Mouse (Mus musculus): ENCODE measurements around the gene Exoc4. TPM values are rescaled to one million over a fixed set of nuclear protein-coding genes. Genes with fewer than 3 reads are reported as not detected.

Gene Exoc4
- total and polyA plus RNA-seq, 3 experiments: 10.5 to 86.2 (median 80.5) TPM

- no peak for TF ChIP-seq TAL1 (conservative IDR thresholded peaks at IDR 0.05; ENCODE audit: low read depth, low read length)
- TF ChIP-seq POLR2AphosphoS5 (IDR thresholded peaks at IDR 0.05; ENCODE audit: insufficient replicate concordance, low read depth, low read length): no peak
- TF ChIP-seq GATA2 (IDR thresholded peaks at IDR 0.05; ENCODE audit: borderline replicate concordance, low read depth, low read length): no peak
- no peak for TF ChIP-seq CTCF (IDR thresholded peaks at IDR 0.05; ENCODE audit: low read depth, low read length)
- DNase-seq (ENCODE audit: low spot score) (no peak), ATAC-seq (ENCODE audit: extremely low read depth, insufficient number of reproducible peaks, low FRiP score, poor library complexity, severe bottlenecking) (no peak)
- Histone ChIP-seq H3K4me3 (ENCODE audit: low read depth, low read length) (no peak overlapping the region), H3K4me1 (ENCODE audit: insufficient read depth, low read depth, low read length) (no peaks in the 10 kb centered on the region), H3K27me3 (ENCODE audit: insufficient read depth, low read length) (no peaks in the 10 kb centered on the region), H3K36me3 (replicated peaks) (peaks cover 31% of the 10 kb centered on the region), H3K9me3 (replicated peaks) (no peaks in the 10 kb centered on the region)
Measured at GRCm38 (mm10) chr6:33761557-33761956, 512.7 kb downstream of the Exoc4 start.

- Histone ChIP-seq H3K36me3 (replicated peaks) (peaks cover 27% of the 10 kb centered on the region), H3K4me1 (ENCODE audit: insufficient read depth, low read depth, low read length) (no peaks in the 10 kb centered on the region), H3K27me3 (ENCODE audit: insufficient read depth, low read length) (no peaks in the 10 kb centered on the region), H3K9me3 (replicated peaks) (no peaks in the 10 kb centered on the region), H3K4me3 (ENCODE audit: low read depth, low read length) (no peak overlapping the region)
- ATAC-seq (ENCODE audit: extremely low read depth, insufficient number of reproducible peaks, low FRiP score, poor library complexity, severe bottlenecking): no peak
- DNase-seq (ENCODE audit: low spot score): no peak
- TF ChIP-seq GATA2 (IDR thresholded peaks at IDR 0.05; ENCODE audit: borderline replicate concordance, low read depth, low read length) (no peak), TAL1 (conservative IDR thresholded peaks at IDR 0.05; ENCODE audit: low read depth, low read length) (no peak), CTCF (IDR thresholded peaks at IDR 0.05; ENCODE audit: low read depth, low read length) (no peak), POLR2AphosphoS5 (IDR thresholded peaks at IDR 0.05; ENCODE audit: insufficient replicate concordance, low read depth, low read length) (no peak), GATA1 (IDR thresholded peaks at IDR 0.05; ENCODE audit: borderline replicate concordance, low read length) (no peak)
Measured at GRCm38 (mm10) chr6:33763245-33763644, 514.4 kb downstream of the Exoc4 start.

- peaks cover 26% of the 10 kb centered on the region for H3K36me3 ChIP-seq (replicated peaks)
- DNase-seq (ENCODE audit: low spot score) (no peak), ATAC-seq (ENCODE audit: extremely low read depth, insufficient number of reproducible peaks, low FRiP score, poor library complexity, severe bottlenecking) (no peak)
- no peaks in the 10 kb centered on the region for H3K4me1 ChIP-seq (ENCODE audit: insufficient read depth, low read depth, low read length)
- no peak overlapping the region for H3K4me3 ChIP-seq (ENCODE audit: low read depth, low read length)
- no peaks in the 10 kb centered on the region for H3K9me3 ChIP-seq (replicated peaks)
- no peaks in the 10 kb centered on the region for H3K27me3 ChIP-seq (ENCODE audit: insufficient read depth, low read length)
- TF ChIP-seq GATA2 (IDR thresholded peaks at IDR 0.05; ENCODE audit: borderline replicate concordance, low read depth, low read length) (no peak), TAL1 (conservative IDR thresholded peaks at IDR 0.05; ENCODE audit: low read depth, low read length) (no peak), CTCF (IDR thresholded peaks at IDR 0.05; ENCODE audit: low read depth, low read length) (no peak), POLR2AphosphoS5 (IDR thresholded peaks at IDR 0.05; ENCODE audit: insufficient replicate concordance, low read depth, low read length) (no peak), GATA1 (IDR thresholded peaks at IDR 0.05; ENCODE audit: borderline replicate concordance, low read length) (no peak)
Measured at GRCm38 (mm10) chr6:33763970-33764369, 515.1 kb downstream of the Exoc4 start.

GRCm38 (mm10) chr6:33769251-33769650 lies 520.4 kb downstream of the Exoc4 start:
- Histone ChIP-seq H3K4me3 (ENCODE audit: low read depth, low read length) (no peak overlapping the region), H3K36me3 (replicated peaks) (no peaks in the 10 kb centered on the region), H3K9me3 (replicated peaks) (no peaks in the 10 kb centered on the region), H3K4me1 (ENCODE audit: insufficient read depth, low read depth, low read length) (no peaks in the 10 kb centered on the region), H3K27me3 (ENCODE audit: insufficient read depth, low read length) (no peaks in the 10 kb centered on the region)
- no peak for ATAC-seq (ENCODE audit: extremely low read depth, insufficient number of reproducible peaks, low FRiP score, poor library complexity, severe bottlenecking)
- no peak for DNase-seq (ENCODE audit: low spot score)
- TF ChIP-seq POLR2AphosphoS5 (IDR thresholded peaks at IDR 0.05; ENCODE audit: insufficient replicate concordance, low read depth, low read length) (no peak), CTCF (IDR thresholded peaks at IDR 0.05; ENCODE audit: low read depth, low read length) (no peak), GATA1 (IDR thresholded peaks at IDR 0.05; ENCODE audit: borderline replicate concordance, low read length) (no peak), GATA2 (IDR thresholded peaks at IDR 0.05; ENCODE audit: borderline replicate concordance, low read depth, low read length) (no peak), TAL1 (conservative IDR thresholded peaks at IDR 0.05; ENCODE audit: low read depth, low read length) (no peak)

- no peaks in the 10 kb centered on the region for H3K27me3 ChIP-seq (ENCODE audit: insufficient read depth, low read length)
- H3K36me3 ChIP-seq (replicated peaks): no peaks in the 10 kb centered on the region
- H3K9me3 ChIP-seq (replicated peaks): no peaks in the 10 kb centered on the region
- ATAC-seq (ENCODE audit: extremely low read depth, insufficient number of reproducible peaks, low FRiP score, poor library complexity, severe bottlenecking) (no peak), DNase-seq (ENCODE audit: low spot score) (no peak)
- TF ChIP-seq TAL1 (conservative IDR thresholded peaks at IDR 0.05; ENCODE audit: low read depth, low read length) (no peak), CTCF (IDR thresholded peaks at IDR 0.05; ENCODE audit: low read depth, low read length) (no peak), GATA2 (IDR thresholded peaks at IDR 0.05; ENCODE audit: borderline replicate concordance, low read depth, low read length) (no peak), POLR2AphosphoS5 (IDR thresholded peaks at IDR 0.05; ENCODE audit: insufficient replicate concordance, low read depth, low read length) (no peak), GATA1 (IDR thresholded peaks at IDR 0.05; ENCODE audit: borderline replicate concordance, low read length) (no peak)
- no peak overlapping the region for H3K4me3 ChIP-seq (ENCODE audit: low read depth, low read length)
- no peaks in the 10 kb centered on the region for H3K4me1 ChIP-seq (ENCODE audit: insufficient read depth, low read depth, low read length)
Measured at GRCm38 (mm10) chr6:33770021-33770420, 521.1 kb downstream of the Exoc4 start.

GRCm38 (mm10) chr6:33772551-33773315 lies 523.8 kb downstream of the Exoc4 start:
- Histone ChIP-seq H3K27me3 (ENCODE audit: insufficient read depth, low read length) (no peaks in the 10 kb centered on the region), H3K4me1 (ENCODE audit: insufficient read depth, low read depth, low read length) (no peaks in the 10 kb centered on the region), H3K4me3 (ENCODE audit: low read depth, low read length) (no peak overlapping the region), H3K36me3 (replicated peaks) (no peaks in the 10 kb centered on the region), H3K9me3 (replicated peaks) (no peaks in the 10 kb centered on the region)
- ATAC-seq (ENCODE audit: extremely low read depth, insufficient number of reproducible peaks, low FRiP score, poor library complexity, severe bottlenecking) (no peak), DNase-seq (ENCODE audit: low spot score) (no peak)
- TF ChIP-seq POLR2AphosphoS5 (IDR thresholded peaks at IDR 0.05; ENCODE audit: insufficient replicate concordance, low read depth, low read length): no peak
- no peak for TF ChIP-seq TAL1 (conservative IDR thresholded peaks at IDR 0.05; ENCODE audit: low read depth, low read length)
- no peak for TF ChIP-seq GATA1 (IDR thresholded peaks at IDR 0.05; ENCODE audit: borderline replicate concordance, low read length)
- no peak for TF ChIP-seq GATA2 (IDR thresholded peaks at IDR 0.05; ENCODE audit: borderline replicate concordance, low read depth, low read length)
- no peak for TF ChIP-seq CTCF (IDR thresholded peaks at IDR 0.05; ENCODE audit: low read depth, low read length)

All from G1E (cell line).